Mouse (Mus musculus) cerebellum, adult 9-10 months (tissue): ENCODE measurements at regions not wholly inside any gene's neighbourhood (a gene's known extent, or its start where the extent isn't known, plus 50 kb on each side); places are given as distances from the start of the nearest gene placed in this dataset.

Source experiments
- DNase-seq: peaks from one replicate; pipeline ENCODE4 v3.0.0; 2022

DNA sequence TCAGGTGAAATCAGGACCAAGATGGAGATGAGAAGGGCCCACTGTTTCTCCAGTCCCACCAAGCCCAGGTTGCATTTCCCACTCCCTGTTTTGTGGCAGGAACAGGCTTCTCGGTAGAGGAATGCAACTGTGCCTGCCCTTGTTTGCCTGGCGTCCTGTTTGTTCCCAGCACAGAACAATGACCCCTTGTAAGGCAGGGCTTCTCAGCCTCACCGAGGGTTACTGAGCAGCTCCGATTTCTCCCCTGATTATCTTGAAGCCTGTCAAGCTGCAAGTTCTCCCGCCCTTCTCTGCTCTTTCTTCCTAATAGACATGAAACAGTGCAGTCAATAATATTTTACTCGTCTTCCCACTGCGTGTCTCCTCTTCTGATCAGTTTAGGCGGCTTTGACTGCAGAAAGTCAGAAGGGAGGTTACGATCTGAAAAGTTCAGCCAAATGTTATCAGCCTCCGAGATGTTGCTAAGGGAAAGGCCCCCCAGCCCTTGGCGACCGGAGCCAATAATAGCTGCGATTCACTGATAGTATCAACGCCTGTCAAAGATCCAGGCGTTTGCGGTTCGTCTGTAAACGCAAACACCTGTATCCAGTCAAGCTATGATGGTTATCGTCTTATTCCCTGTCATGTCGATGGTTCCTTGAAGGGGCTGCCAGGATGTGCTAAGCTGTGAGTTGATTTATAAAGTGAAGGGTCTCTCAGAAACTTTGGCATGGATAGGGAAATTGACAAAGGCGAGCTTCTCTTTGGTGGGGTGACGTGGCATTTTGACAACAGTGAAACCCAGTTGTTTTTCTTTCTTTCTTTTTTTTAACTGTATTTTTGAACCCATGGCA, 287.7 kb upstream of the Zfp507 start:
- DNase-seq = no peak

DNA sequence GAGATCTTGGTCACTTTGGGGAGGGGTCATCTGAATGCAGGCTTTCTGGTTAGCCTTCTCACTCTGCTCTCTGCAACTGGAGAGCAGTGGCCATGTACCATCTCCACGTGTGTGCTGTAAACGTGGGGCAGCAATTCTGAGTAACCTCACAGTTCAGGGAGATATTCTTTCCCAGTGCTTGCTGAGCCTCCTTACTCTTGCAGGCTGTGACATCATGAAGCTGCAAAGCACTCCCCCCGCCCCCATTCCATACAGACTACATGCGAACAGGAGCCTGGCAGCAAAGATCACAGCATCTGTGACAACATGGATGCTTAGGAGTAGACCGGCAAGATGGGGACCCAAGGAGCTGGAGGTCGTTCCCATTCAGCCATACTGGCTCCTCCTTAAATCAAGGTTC, 284.8 kb upstream of the Zfp507 start:
- no peak for DNase-seq

DNA sequence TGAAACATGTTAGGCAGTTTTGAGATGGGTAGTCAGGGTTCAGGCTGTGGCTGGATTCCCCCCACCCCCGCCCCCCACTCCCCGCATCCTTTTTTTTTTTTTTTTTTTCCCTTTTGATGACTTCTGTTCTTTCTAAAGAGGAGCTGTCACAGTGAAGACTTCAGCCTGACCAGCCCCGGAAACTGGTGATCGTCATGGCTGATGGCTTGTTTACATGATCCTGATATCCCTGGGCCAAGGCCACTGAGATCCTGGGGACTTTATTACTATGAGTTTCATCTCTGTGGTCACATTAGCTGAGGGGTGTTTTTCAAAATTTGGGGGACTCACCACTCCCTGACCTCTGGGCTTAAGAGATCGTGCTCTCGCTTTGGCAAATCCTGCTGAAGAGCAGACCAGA, 275.9 kb upstream of the Zfp507 start:
- no peak for DNase-seq

DNA sequence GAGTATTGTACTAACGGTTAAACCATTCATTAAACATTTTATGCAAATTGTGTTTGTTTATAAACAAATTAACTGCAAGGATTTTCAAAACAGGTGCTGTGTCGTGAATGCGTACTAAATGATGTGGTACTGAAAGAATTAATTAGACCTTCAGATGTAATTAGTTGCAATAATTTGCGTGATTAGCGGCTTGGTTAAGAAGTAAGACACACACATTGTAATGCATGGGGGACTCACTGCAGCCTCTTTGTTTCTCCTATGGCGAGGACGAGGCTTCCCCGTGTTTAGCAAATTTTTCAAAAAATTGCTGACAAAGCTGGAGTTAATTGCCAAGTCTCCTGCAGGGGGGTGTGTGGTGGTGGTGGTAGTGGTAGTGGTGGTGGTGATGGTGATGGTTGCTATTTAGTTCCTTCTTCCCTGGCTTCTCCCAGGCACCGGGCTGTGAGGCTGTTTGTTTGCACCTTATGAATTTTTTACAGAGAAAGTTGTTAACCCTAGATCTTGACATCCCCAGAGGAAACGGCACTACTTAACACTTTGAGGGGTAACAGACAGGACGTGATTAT, 275.4 kb upstream of the Zfp507 start:
- no peak for DNase-seq

DNA sequence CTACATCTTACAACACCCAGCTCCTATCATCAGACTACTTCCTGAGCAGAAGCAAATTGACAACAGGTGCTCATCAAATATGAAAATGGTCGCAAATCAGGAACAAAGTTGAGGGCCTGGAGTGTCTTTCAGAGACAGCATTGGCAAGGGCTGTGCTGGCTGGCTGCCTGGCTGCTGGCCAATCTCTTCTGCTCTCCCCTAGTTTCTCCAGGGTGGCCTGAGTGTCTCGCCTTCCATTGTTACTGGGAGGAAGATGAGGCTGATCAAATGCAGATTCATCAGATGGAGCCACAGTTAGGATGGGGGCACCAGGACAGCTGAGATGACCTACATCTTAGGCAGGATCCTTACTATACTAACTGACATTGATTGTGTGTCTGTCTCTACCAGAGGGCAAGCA, 274.5 kb upstream of the Zfp507 start:
- DNase-seq = no peak

DNA sequence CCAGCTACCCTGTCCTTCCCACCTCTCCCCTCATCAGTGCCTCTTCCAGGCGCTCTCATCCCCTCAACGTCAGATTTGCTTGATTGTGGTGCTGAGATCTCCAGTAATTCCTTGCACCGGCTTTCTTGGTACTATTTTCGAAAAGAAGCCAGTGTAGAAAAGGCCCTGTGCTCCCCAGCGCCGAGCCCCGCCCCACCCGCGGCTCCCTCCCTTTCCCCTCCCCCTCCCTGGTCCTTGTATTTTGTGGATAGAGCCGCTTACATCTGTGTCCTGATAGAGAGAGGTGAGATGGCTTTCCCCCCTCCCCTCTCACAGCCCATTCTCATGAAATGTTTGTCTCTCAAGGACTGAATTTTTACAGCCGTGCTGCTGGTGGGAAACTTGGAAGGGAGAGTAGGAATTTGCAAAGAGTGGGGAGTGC, 273.2 kb upstream of the Zfp507 start:
- no peak for DNase-seq

DNA sequence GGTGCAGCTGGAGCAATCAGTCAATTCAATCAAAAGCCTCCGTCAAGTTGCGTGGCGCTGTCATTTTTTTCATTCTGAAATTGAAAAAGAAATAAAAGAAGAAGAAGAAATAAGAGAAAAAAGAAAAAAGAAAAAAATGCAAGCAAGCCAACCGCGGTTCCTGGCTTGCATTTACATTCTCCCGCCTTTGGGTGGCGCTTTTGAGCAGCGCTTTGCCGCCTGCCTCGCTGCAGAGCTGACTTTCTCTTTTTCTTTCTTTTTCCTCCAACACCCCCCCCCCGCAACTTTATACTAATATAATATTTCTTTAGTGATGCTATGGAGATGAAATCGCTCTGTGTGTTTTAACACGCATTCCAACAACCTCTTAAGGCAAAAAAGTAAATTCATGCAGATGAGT, 269.0 kb upstream of the Zfp507 start:
- no peak for DNase-seq

DNA sequence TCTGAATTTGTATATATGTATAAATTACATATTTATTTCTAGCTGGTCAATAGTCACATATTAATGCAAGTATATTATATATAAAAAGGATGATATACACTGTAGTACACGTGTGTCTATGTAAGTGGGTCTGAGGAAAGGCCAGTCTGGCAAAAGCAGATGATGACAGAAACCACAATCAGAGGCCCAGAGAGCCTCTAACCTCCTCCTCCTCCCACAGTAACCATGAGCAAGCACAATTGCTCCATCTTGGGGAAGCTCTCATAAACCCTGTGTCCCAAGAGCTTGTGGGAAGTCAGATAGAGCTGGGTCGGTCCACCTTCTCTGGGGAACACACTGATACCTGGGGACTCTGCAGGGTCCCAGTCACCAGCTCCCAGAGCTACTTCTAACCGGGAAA, 263.9 kb upstream of the Zfp507 start:
- no peak for DNase-seq

DNA sequence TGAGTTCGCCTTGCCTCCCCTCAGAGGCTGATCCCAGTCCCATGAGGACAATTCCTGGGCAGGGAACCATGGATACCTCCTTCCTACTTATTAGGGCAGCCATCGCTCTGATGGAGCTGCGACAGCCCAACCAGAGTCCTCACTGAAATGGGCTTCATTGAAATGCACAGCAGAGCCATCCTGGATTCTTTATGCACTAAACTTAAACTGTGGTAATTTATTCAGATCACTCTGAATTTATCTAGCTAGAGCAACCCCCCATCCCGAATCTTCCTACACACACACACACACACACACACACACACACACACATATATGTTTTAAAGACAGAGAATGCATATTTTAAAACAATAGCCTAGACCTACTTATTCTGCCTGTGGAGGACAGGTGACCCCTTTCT, 258.9 kb upstream of the Zfp507 start:
- DNase-seq = no peak

DNA sequence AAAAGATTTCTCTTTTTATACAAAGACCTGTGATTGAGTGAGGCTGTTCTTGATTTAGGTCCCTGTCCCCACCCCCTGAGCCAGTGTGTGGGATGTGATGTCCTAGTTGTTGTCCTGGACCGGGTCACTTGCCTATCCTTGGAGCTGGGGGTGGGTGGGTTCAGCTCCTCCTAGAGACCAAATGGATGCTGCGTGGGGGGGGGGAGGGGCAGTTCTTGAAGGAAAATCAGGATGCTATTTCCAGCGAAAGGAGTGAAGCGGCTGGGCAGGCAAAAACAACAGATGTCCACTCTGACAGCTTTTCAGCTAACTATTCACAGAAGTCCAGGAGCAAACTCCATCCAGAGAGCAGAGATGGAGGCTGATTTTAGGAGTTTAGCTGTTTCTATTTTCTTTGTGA, 257.6 kb upstream of the Zfp507 start:
- no peak for DNase-seq

DNA sequence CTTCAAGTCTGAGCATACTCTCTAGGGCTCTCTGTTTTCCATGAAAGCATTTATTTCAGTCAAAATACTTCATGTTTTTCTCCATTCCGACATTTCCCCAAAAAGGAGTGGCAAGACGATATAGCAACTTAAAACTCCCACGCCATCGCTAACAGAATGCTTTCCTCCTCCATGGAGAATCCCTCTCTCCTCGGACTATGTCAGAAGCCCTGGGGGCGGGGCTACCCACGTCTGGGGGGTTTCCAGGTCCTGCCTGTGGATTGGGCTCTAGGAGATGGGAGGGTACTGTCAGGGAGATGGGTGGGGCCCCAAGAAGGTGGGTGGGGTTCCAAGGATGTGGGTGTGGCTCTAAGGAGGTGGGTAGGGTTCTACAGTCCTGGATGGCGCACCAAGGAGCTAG, 243.2 kb upstream of the Zfp507 start:
- DNase-seq = no peak

DNA sequence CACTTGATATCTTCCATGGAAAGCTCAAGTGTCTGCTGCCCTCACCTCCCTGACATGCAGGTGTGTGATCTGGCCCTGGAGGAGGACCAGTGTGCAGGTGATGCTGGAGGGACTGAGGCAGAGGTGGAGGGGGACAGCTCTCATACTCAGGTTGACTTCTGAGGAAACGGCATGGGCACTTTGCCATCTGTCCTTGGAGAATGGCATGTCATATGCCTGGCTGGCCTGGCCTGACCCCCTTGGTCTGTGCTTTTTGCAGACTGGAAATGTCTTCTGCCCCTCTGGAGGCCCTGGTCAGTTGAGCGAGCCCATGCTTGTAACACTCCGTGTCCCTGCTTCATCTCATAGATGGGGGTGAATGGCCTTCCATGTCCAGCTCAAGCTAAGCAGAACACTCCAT, 229.1 kb upstream of the Zfp507 start:
- no peak for DNase-seq

DNA sequence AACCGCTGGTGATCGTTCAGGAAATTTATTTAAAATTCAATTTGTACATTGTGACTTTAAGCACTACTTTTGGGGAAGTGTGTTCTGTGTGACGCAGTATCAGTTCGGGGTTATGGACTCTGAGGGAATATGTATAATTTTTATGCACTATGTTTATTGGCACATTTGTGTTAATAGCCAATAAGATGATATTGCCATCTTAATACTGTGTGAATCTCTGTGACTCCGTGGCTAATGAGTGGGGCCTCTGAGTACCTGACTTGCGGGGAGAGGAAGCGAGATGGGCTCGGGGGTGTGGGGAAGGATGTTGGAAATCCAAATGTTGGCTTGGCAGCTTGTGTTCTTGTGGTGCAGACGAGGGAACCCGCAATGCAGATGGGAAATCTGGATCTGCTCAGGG, 220.2 kb upstream of the Zfp507 start:
- DNase-seq = no peak

DNA sequence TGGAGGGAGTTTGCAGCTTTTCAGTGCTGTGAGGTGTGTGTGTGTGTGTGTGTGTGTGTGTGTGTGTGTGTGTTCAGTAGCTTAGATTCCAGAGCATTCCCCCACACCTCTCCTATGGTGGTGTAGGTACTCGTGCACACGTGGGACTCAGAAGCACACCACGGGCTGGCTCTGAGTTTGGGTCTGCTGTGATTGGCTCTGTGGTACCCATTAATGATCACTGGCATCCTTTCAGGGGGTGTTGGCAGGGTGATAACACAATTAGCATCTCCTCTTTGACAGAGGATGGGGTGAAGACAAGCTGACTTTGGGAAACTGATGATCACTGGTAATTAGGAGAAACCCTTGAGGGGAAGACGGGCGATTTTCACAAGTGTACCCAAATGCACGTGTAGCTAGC, 219.7 kb upstream of the Zfp507 start:
- DNase-seq = no peak

DNA sequence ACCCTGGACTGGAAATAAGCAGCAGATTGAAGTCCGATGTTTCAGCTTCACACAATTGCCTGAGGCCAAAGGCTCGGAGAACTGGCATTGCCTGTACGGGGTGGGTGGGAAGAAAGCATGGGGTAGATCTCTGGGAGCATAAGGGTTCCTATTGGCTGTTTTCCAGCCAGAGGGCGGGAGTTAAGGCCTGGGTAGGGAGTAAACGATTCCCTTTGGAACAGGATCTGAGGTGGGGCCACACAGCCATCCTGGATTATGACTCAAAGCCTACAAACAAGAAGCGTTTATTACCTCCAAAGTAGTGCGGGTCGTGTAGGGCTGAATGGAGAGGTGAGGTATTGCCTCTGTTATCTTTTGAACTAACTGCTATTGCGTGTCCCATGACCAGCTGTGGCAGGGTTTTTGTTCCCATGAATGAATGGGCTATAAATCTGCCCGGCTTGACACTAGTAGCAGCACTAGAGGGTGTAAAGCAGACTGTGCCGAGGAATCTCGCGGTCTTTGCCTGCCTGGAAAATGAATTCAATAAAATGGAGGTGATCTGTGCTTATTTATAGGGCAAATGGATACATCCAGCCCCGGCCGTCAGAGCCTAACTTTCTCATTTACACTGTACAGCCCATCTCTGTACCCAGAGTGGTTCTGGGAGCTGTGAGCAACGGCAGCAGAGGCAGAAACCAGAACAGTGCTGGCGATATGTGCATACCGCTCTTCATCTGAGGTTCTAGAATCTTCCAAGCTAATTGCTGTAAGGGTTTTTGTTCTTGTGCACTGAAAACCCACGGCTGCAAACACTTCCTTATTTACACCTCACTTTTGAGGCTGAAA, 214.3 kb upstream of the Zfp507 start:
- no peak for DNase-seq

DNA sequence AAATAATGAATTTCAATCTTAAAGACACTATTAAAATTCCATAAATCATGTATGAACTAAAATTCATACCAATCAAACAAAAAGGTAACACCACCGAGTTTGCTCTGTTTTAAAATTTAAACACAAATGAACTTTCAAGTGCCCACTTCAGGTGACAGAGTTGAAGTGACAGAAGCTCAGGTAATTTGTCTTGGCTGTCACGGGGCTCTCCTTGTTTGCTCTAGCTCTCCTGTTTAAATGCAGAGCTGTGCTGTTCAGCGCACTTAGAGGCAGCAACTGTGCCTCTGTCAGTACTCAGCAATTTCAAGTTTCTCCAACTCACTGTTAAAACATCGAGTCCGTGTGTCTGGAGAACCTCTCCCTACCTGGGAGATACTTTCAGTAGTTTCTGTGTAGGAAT, 193.8 kb upstream of the Zfp507 start:
- DNase-seq = no peak

DNA sequence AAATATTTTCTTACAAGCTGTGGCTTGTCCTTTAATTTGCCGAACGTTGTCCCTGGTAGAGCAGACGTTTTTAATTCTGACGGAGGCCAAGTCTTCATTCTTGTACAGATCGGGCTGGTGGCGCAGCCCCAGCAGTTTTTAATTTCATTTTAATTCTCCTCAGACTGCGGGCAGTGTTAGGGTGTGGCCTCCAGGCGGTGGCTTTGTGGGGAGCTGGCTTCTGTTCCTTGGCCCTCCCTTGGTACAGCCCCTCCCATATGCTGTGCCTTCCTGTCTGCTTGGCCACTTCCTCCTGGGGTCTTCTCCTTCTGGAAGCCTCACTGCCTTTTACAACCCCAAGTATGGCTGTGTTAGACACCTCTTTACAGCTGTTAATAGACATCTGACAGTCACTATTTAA, 189.7 kb upstream of the Zfp507 start:
- DNase-seq = no peak

DNA sequence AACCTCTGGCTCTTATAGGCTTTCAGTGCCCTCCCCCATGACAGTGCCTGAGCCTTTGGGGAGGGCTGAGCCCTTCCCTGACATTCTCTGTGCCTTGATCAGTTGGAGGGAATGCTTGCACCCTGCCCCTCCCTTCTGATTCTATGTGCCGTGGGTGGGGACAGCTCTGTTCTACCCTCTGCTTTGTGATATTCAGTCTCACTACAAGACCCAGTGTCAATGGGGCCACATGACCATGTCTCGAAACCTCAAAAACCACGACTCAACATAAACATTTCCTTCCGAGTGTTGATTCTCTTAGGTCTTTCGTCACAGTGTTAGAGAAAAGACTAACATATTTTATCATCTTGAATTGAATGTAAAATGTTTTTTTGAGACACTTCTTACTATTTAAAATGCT, 188.3 kb upstream of the Zfp507 start:
- no peak for DNase-seq

DNA sequence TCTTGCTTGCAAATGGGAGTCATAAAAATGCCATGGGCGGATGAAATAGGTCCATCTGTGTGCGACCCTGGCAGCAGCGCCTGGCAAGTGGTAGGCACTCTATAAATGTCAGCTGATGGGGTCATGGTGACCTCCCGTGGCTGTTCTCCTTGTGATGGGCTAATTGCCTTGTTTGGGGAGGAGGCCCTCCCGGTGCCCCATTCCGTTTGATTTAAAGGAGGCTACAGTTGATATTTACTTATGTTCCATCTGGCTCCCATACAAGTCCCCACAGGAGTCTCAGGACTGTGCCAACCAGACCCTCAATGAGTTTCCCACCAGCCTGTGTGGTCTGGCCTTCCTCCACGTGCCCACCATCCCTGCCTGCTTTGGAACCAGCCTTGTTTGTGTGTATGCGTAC, 186.7 kb upstream of the Zfp507 start:
- DNase-seq = no peak

DNA sequence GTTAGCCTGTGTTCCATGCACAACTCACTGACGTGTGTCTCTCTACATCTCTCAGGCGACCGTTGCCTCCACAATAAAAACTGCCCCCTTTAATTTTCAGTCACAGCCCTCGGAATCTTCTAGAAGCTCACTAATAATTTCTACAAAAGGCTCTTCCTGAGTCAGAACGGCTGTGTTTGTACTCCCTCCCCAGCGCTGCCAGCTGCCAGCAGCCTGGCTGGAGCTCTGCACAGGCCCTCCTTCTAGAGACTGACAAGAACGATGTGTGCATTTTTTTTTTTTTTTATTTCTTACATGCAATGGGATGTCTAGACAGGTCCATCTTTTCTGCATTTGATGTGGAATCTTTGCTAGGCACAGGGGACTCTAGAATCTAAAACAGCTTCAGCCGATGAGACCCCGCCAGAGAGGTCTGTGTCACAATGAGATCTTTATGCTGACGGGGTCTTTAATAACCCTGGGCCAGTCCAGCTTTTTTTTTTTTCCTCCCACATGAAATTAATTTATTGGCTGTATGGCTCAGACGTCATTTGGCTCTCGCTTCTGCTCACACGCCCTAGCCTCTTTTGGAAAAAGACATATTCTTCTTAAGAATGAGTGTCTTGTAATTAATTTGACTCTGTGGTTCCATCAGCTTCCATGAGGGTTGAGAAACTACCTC, 185.8 kb upstream of the Zfp507 start:
- no peak for DNase-seq

DNA sequence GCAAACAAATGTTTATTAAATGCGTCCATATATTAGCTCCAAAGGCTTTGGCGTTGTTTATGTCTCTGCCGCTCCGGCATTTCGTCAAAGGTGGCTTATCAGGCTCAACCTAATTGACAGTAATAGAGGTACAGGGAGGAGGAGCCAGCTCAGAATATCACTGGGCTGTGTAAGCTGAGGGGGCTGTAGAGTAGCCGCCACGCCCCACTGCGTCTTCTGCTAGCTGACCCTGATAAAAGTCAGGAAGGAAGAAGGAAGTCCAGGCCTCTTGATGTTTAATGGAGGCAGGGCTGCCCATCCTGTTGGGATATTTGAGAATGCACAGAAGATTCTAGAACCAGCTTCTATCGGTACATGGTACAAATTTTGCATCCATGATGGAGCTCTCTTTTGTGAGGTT, 175.2 kb upstream of the Zfp507 start:
- no peak for DNase-seq

DNA sequence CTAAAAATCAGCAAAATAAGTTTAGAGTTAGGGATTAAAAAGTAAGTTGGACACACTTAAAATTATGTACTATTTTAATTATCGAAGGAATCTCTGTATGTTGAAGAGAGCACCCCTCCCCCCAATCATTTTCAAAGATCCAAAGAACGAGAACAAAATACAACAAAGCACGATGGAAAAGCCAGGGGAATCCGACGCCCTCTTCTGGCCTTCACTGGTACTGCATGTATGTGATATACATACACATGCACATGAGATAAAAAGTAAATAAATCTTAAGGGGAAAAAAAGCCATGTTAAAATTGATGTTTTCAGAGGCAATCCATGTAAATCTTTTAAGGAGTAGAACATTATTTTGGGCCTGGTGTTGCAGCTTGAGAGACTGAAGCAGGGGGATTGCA, 155.9 kb upstream of the Zfp507 start:
- DNase-seq = no peak

DNA sequence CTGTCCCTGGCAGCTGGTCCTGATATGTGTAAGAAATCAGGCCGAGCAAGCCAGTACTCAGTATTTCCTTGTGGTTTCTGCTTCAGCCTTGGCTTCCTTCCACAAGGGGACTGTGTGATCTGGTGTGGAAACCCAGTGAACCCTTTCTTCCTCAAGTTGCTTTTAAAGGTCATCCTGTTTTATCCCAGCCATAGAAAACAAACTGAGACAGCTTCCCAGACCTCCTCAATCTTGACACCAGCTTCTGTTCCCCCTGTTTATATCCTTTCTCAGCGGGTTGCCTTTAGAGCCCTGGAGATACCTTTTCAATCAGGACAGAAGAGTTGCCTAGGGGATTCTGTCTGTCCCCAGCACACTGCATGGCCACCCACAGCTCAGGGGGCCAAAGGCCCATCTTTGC, 155.2 kb upstream of the Zfp507 start:
- DNase-seq = no peak

DNA sequence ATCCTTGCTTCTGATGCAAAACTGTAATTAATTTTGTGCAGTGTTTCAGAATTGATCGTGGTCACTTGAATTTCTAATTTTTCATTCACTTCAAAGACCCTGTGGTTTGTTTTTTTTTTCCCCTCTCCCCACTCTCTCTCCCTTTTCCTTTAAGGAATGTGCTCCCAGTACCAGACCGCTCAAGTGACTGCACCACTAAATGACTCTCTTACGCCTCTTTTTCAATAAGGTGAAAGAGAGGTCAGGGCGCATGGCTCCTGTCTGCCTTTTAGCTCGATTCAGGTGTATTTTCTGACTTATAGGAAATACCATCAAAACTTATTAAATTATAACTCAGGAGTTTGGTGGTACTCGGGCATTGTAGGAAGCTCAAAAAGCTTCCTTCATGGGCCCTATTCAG, 146.0 kb upstream of the Zfp507 start:
- DNase-seq = no peak
